Mouse (Mus musculus) forebrain, embryonic 14.5 days (tissue): ENCODE data around the gene Adh7. TPM values are rescaled to one million over a fixed set of nuclear protein-coding genes. Genes with fewer than 3 reads are reported as not detected.

Experiments
- ATAC-seq: fragments of 200-750 bp; cut with Nextera tagmentation; 2 replicates; pipeline ENCODE4 v1.8.0; 2017; ENCODE audit warnings: mild to moderate bottlenecking, moderate library complexity
- DNase-seq: peaks from one replicate; pipeline ENCODE4 v3.0.0-alpha.2; 2015; ENCODE audit warnings: low spot score
- H3K27ac ChIP-seq: fragments of 300-500 bp; sonication (generic); 2 replicates; pipeline ENCODE4 v1.5.1; 2014; ENCODE audit warnings: low read depth, mild to moderate bottlenecking, control low read depth, low read length, moderate library complexity
- H3K27me3 ChIP-seq: fragments of 300-500 bp; sonication (generic); replicated peaks from 2 replicates; pipeline ENCODE4 v1.6.1; 2014; ENCODE audit warnings: low read length, control low read depth, mixed read lengths; ENCODE audit not compliant: control insufficient read depth, insufficient read depth
- H3K36me3 ChIP-seq: fragments of 300-500 bp; sonication (generic); 2 replicates; pipeline ENCODE4 v1.6.1; 2014; ENCODE audit warnings: low read length, control low read depth; ENCODE audit not compliant: control insufficient read depth, insufficient read depth
- H3K4me1 ChIP-seq: fragments of 300-500 bp; sonication (generic); 2 replicates; pipeline ENCODE4 v1.6.1; 2014; ENCODE audit warnings: antibody characterized with exemption, low read length, control low read depth; ENCODE audit not compliant: control insufficient read depth, insufficient read depth
- H3K4me2 ChIP-seq: fragments of 300-500 bp; sonication (generic); 2 replicates; pipeline ENCODE4 v1.6.1; 2014; ENCODE audit warnings: mild to moderate bottlenecking, control low read depth, low read length
- H3K4me3 ChIP-seq: fragments of 300-500 bp; sonication (generic); 2 replicates; pipeline ENCODE4 v1.5.1; 2014; ENCODE audit warnings: low read depth, low read length, control low read depth
- H3K9ac ChIP-seq: fragments of 300-500 bp; sonication (generic); 2 replicates; pipeline ENCODE4 v1.6.1; 2014; ENCODE audit warnings: mild to moderate bottlenecking, low read length, control low read depth, moderate library complexity
- H3K9me3 ChIP-seq: fragments of 300-500 bp; sonication (generic); replicated peaks from 2 replicates; pipeline ENCODE4 v1.6.1; 2016; ENCODE audit warnings: low read length, control low read depth, mixed read lengths; ENCODE audit not compliant: control insufficient read depth
- WGBS: fragments of 180-500 bp; shearing (Covaris S2); extraction: QIAGEN DNeasy Blood & Tissue Kit; methylation state at CpG from one replicate; pipeline ENCODE4 v1.1.7; 2014; 5-methylcytosine and 5-hydroxymethylcytosine counted together
- polyA plus RNA-seq: library from polyadenylated mRNA; unstranded; fragments of >200 nt; fragmentation: Nextera tagmentation; extraction: Ambion mirVana; gene quantifications from 2 replicates; pipeline ENCODE4 v1.2.1, GENCODE M21; 2014

The Adh7 gene
- polyA plus RNA-seq, 1 experiment from 2014 or later, result 0.14 TPM

DNA sequence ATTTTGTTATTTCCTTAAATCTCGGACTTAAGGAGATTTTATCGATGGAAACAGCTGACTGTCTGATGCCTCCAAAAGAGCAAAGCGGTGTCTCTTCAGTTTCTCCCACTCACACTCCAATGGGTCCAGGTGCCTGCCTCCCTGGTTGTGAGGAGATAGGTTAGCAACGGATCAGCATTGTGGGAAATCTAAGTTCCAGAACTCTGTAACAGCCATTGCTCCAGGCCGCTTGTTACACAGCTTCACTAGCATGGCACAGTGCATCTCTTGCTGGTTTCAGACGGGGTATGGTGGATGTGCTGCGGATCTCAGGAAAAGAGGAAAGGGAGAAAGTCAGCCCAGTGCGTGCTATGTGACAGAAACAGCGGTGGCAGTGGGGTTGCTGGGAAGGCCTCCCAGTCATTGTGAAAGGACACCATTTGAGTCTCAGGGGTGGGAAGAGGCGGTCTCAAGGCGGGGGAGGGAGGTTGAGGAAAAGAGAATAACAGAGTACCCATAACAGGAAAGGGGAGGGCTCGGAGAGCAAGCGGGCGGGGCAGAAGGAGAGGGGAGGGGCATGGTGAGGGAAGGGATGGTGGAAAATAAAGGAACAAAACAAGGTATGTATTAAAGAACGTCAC lies 23.8 kb upstream of the Adh7 start, which contains the start of gene 4930579F01Rik:
TSS of gene 4930579F01Rik (minus strand) at position 143 of the 620 bp plus-strand sequence.
- no peak within 1 kb of the TSS for H3K9ac ChIP-seq
- no peak for DNase-seq
- ATAC-seq, result no peak

DNA sequence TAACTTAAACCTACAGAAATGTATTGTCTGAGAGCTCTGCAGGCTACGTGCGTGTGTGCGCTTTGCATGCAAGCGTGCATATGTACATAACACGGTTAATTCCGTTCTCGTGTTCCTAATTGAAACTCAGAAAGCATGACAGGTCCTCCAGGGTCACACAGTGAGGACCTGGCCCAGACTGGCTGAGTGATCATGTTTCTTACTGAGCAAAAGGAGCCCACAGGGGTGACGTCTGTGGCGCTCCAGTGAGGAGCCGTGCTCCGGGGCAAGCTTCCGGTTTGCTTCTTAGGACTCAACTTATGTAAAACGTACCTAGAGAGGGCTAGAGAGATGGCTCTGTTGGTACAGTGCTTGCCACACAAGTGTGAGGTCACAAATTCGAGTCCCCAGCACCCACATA lies 20.5 kb upstream of the Adh7 start:
- H3K4me2 ChIP-seq, result no peak overlapping the region
- DNase-seq (no peak), ATAC-seq (no peak)
- WGBS, result 88% methylated on average over 14 of the region's 14 CpGs
- no peaks in the 10 kb centered on the region for H3K36me3 ChIP-seq
- H3K27ac ChIP-seq, result no peak overlapping the region
- H3K4me3 ChIP-seq, result no peak overlapping the region
- H3K9ac ChIP-seq, result no peak overlapping the region
- no peaks in the 10 kb centered on the region for H3K9me3 ChIP-seq
- H3K27me3 ChIP-seq, result no peaks in the 10 kb centered on the region
- H3K4me1 ChIP-seq, result no peaks in the 10 kb centered on the region

More for the DNA sequence above, 23.8 kb upstream of the Adh7 start, which contains the start of gene 4930579F01Rik:
- WGBS, result 83% methylated on average over 15 of the region's 15 CpGs
- no peaks in the 10 kb centered on the region for H3K27me3 ChIP-seq
- H3K27ac ChIP-seq, result no peak within 1 kb of the TSS
- H3K9me3 ChIP-seq, result no peaks in the 10 kb centered on the region
- H3K4me2 ChIP-seq, result no peak within 1 kb of the TSS
- no peak within 1 kb of the TSS for H3K4me3 ChIP-seq
- H3K36me3 ChIP-seq, result no peaks in the 10 kb centered on the region
- no peaks in the 10 kb centered on the region for H3K4me1 ChIP-seq

DNA sequence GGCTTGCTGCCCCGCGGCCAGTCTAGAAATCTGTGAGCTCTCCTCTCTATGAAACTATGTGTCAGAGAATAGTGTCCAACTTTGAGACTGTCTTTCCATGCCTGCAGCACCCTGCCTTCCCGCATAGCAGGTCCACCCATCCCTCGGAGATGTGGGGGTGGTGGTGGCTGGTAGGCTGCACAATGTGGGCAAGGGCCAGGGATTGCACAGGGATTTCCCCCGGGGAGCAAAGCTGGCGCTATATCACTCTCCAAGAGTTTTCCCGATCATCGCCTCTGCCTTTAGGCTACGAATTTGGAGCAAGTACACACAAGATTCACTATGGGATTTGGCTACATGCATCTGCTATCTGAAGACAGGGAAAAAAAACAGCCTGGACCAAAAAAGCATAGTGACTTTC lies 20.0 kb upstream of the Adh7 start:
- H3K27me3 ChIP-seq, result no peaks in the 10 kb centered on the region
- H3K4me2 ChIP-seq, result no peak overlapping the region
- no peaks in the 10 kb centered on the region for H3K9me3 ChIP-seq
- no peak overlapping the region for H3K4me3 ChIP-seq
- H3K27ac ChIP-seq, result no peak overlapping the region
- ATAC-seq, result 0 out of 2 replicates have a peak, but pooled peaks have one; percentile 11
- no peaks in the 10 kb centered on the region for H3K36me3 ChIP-seq
- H3K9ac ChIP-seq, result no peak overlapping the region
- no peak for DNase-seq
- 71% methylated on average over 9 of the region's 9 CpGs for WGBS
- no peaks in the 10 kb centered on the region for H3K4me1 ChIP-seq

DNA sequence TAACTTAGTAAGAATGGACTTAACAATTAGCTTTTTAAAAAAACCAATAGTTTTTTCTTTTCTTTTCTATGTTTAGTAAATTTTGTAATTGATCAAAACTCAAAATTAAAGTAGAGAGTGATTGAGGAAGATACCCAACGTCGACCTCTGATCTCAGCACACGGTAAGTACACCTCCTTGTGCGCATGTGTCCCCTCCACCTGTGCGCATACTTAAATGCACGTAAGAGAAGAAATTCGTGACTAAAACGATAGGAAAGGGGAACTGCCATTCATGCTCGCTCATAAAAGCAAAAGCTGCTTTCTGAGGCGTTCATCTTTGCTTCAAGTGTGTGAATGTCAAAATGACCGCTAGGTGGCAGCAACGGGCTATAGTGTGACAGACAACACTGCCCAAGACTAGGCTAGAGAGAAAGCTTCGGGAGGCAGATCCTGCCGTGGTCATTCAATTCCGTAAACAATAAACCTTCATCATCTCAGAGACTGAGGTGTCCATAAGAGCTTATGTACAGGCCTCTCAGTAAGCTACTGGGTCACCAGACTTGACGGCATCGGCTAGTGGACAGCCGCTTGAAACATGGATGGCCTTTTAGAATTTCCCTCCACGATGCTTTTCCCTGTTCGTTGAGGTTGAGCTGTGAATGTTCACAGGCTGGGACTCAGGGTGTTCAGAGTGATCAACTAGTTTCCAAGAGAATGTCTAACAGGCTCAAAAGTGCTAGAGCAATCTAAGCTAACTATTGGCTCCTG lies 19.4 kb upstream of the Adh7 start:
- Histone ChIP-seq H3K9me3 (no peaks in the 10 kb centered on the region), H3K27me3 (no peaks in the 10 kb centered on the region), H3K27ac (no peak overlapping the region), H3K4me2 (peak overlapping the region; percentile 45), H3K9ac (peak overlapping the region; percentile 53), H3K36me3 (no peaks in the 10 kb centered on the region), H3K4me3 (peak overlapping the region; percentile 13; the same call in 1 of the 2 replicates), H3K4me1 (no peaks in the 10 kb centered on the region)
- DNase-seq (peak; percentile 97), ATAC-seq (peak; percentile 97)
- 27% methylated on average over 20 of the region's 20 CpGs for whole genome bisulfite sequencing

DNA sequence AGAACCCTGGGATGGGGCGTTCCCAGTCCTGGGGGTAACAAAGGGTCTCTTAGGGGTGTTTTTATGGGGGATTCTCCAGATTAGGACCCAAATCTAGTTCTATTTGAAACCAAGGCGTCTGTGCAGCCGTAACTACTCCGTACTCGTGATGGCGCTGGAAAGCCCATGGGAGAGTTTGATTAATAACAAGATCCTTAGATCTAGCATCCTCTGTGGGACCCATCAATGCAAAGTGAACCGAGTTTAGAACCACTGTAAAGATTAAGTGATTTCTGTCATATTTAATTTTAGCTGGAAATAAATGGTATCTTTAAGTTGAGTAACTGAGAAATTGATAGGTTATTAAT lies 18.9 kb upstream of the Adh7 start:
- 78% methylated on average over 7 of the region's 7 CpGs for WGBS
- H3K27ac ChIP-seq, result no peak overlapping the region

DNA sequence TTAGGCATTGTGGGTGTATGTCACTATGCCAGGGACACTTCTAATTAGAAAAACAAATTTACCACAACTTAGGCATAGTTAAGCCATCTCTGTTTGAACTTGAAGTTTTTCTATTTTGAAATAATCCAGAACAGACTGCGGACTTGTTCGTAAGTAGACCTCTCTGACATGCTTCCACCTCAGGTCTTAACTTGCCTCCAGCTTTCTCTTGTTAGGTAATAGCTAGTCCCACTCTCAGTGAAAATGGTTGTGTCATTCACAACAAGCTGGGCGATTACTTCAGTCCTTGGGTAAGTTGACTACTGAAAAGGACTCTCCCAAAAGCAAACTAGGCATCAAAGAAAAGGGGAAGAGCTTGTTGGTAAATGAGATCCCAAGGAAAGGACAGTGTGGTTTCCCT lies 8.7 kb upstream of the Adh7 start:
- no peaks in the 10 kb centered on the region for H3K27me3 ChIP-seq
- H3K9ac ChIP-seq, result no peak overlapping the region
- H3K4me2 ChIP-seq, result no peak overlapping the region
- no peak overlapping the region for H3K4me3 ChIP-seq
- no peaks in the 10 kb centered on the region; the same call in 1 of the 2 replicates for H3K9me3 ChIP-seq
- DNase-seq, result no peak
- no peak overlapping the region for H3K27ac ChIP-seq
- H3K36me3 ChIP-seq, result no peaks in the 10 kb centered on the region
- 89% methylated on average over 3 of the region's 3 CpGs for WGBS
- ATAC-seq, result no peak
- H3K4me1 ChIP-seq, result no peaks in the 10 kb centered on the region

More for the DNA sequence above, 18.9 kb upstream of the Adh7 start:
- Histone ChIP-seq H3K9ac (no peak overlapping the region), H3K9me3 (no peaks in the 10 kb centered on the region), H3K27me3 (no peaks in the 10 kb centered on the region), H3K36me3 (no peaks in the 10 kb centered on the region), H3K4me3 (no peak overlapping the region), H3K4me1 (no peaks in the 10 kb centered on the region), H3K4me2 (no peak overlapping the region; the same call in 1 of the 2 replicates)
- DNase-seq, result no peak
- no peak for ATAC-seq

DNA sequence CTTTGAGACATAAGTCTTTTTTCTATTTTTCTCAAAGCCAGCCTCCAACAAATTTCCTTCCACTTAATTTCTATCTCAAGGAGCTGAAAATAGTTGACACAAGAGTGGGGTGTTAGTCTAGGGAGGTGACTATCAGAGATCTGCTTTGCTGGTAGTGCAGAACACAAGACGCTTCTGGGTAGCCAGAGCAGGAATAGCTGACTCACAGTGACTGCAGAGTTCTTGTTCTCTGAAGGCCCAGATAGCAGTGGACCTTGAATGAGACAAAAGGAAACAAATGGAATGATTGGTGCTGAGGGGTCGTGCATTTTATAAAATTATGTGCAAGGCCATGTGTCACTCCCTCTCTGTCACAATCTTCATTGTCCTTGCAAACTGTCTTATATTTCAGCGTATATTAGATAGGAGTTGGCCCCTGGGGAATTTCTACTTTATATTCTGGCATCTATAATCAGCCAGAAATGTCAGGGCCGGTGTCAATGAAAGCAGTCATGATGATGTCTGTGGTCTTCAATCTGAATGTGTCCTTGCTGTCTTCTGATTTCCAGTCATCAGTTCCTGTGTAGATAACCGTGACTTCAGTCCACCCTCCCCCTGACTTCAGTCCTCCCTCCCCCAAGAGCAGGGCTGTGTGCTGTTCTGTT lies 7.0 kb upstream of the Adh7 start:
- Histone ChIP-seq H3K27ac (no peak overlapping the region), H3K4me1 (no peaks in the 10 kb centered on the region), H3K9ac (no peak overlapping the region), H3K36me3 (no peaks in the 10 kb centered on the region), H3K9me3 (no peaks in the 10 kb centered on the region), H3K4me2 (no peak overlapping the region), H3K4me3 (no peak overlapping the region), H3K27me3 (no peaks in the 10 kb centered on the region)
- DNase-seq, result no peak
- no peak for ATAC-seq
- 89% methylated on average over 5 of the region's 5 CpGs for WGBS

DNA sequence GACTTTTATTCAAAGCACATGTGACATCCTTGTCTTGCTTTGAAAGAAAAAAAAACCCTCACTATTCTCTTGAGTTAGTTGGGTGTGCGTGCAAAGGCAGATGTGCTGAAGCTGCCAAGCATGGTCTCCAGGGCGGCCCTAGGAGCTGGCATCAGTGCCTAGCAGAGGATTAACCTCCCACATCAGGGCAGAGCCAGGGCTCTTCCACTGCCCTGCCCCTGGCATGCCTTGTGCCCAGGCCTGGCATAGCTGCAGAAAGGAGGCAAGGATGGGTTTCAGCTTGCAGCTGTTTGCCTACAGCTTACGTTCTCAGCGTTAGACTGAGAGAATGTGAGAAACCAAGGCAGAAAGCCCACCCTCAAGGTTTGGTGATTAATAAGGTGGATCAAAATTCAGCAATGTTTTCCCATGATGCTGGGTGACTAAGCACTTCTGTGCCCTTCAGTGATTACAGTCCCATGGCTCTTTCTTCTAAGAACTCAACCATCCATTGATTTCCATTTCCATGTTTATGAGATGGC lies 5.1 kb upstream of the Adh7 start:
- WGBS, result 93% methylated on average over 4 of the region's 4 CpGs
- H3K4me3 ChIP-seq, result no peak overlapping the region
- DNase-seq (no peak), ATAC-seq (no peak)
- no peaks in the 10 kb centered on the region for H3K27me3 ChIP-seq
- H3K36me3 ChIP-seq, result no peaks in the 10 kb centered on the region
- no peak overlapping the region for H3K4me2 ChIP-seq
- H3K9me3 ChIP-seq, result no peaks in the 10 kb centered on the region
- H3K4me1 ChIP-seq, result no peaks in the 10 kb centered on the region
- H3K27ac ChIP-seq, result no peak overlapping the region
- no peak overlapping the region for H3K9ac ChIP-seq
